8 mouse cellular contexts compared by ENCODE assay signal in genomic region chr11:19925149-19925975, GRCm38 (mm10). TPM values are rescaled to one million over a fixed set of nuclear protein-coding genes. Genes with fewer than 3 reads are reported as not detected.
DNase-seq lines count a peak whose midpoint lies in the region; ATAC-seq lines count a peak whose summit lies in the region.

No protein-coding gene starts in this region.

- peak; percentile 85 to 95 for DNase-seq in adrenal gland, adult (ENCODE audit: inconsistent age in 2 of 2, low spot score in 1 of 2)
- DNase-seq in gastrocnemius, adult 8-10 months (ENCODE audit: low spot score in 2 of 2), result peak; percentile 48 to 49
- DNase-seq in induced T-regulatory cell, adult 2 months (ENCODE audit: low read depth), result peak; percentile 86
- peak; percentile 78 to 80 for DNase-seq in left cerebral cortex, postnatal 25 days (ENCODE audit: low spot score in 2 of 2)
- DNase-seq in mesoderm, embryonic 11.5 days (ENCODE audit: low read depth, low spot score), result peak; percentile 89
- DNase-seq in right cerebral cortex, postnatal 25 days, result peak; percentile 82
- peak; percentile 84 for DNase-seq in yolk sac, embryonic 10.5 days (ENCODE audit: low spot score)

- peak; percentile 22 for ATAC-seq in common myeloid progenitor, adult 5-6 weeks (replicated peaks; ENCODE audit: low read depth, poor library complexity, severe bottlenecking)

- intact Hi-C loops in left cerebral cortex, postnatal 25 days (cut with DNase I), result loop anchor here (2.0 to 5.0 kb wide), 3 partner anchors 19 to 57 kb away; no protein-coding TSS in a partner anchor

RNA-seq across cellular contexts. Expression of gene Spred2, which starts 1.2 kb away (rescaled TPM):
- 6.2 and 9.5 TPM in 2 replicates for total RNA-seq in common myeloid progenitor, adult 5-6 weeks (2017)
- 1 to 10 TPM; 3.6 to 8.2 (median 4.4) TPM for total RNA-seq in gastrocnemius, adult 8-10 months (2022)
- 100 to 1,000 TPM in 1 of 2 experiments, 10 to 100 TPM in 1; 83.7 to 110 TPM for total RNA-seq in left cerebral cortex, postnatal 25 days (2021)

Comparison
In these comparisons a context has a peak if more than half of its experiments do, and no peak if none do; other contexts are left out.
1. Peak in every context shown above with its lines: DNase-seq and ATAC-seq.